Mouse (Mus musculus) retina, adult 2 months (tissue): Measurements from ENCODE around the gene Pacs2.
A peak's percentile ranks its signal among the peaks of the same experiment; 100 is the strongest.

Source experiments
- DNase-seq: peaks from one replicate; pipeline ENCODE4 v3.0.0-alpha.2; 2012; ENCODE audit warnings: low read depth, low spot score

The Pacs2 gene

DNA sequence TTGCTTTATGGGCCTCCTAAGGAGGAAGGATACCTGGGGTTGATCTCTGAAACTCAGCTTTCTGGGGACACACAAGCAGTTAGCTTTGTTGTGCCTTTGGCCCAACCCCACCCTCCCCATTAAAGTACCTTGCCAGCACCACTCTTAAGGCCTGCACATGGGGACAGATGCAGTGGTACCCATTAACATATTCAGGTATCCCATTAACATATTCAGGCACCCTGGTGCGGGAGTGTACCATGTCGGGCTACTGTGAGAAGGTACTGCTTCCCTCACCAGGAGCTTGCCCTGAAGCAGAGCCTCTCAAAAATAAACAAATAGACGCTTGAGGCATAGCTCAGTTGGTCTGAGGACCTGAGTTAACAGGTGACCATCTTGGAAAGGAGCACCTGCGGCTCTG, 73.7 kb downstream of the Pacs2 start:
- no peak for DNase-seq

- DNase-seq, result no peak
Observed at GRCm38 (mm10) chr12:113089107-113089506, 74.8 kb downstream of the Pacs2 start.

DNA sequence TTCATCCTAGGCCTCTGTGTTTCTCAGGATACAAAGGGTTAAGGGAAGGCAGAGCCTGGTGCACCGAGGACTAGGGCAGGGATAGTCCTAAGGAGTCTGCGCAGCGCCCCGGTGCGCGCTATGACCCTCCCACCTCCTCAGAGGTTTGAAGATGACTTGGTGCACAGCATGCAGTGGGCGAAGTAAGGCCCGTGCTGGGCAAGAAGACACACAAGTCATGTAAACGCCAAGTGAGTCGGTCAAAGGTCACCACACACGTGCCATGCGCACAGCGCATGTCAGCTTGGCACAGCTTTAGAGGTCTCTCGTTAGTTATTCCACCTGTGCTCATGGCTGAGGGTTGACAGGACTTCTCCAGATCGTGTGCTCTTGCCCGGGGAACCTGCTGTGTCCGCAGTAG, 75.7 kb downstream of the Pacs2 start:
- DNase-seq, result no peak

DNA sequence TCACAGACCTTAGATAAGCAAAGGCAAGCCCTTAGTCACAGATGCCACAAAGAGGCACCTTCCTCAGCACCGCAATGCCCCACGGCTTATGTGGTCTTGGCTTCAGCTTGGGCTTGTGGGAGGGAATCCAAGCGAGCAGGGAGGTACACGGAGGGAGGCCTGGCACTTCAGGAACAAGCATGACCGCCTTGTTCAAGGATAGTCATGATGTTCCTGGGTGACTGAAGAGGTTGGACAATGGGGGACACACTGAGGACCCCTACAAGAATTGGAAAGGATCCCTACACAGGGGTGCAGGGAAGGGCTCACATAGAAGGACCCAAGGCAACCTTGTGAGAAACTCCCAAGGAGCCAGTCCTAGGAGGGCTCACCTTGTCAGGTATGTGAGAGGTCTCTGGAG, 82.7 kb downstream of the Pacs2 start:
- no peak for DNase-seq

GRCm38 (mm10) chr12:113097749-113098281, 83.5 kb downstream of the Pacs2 start, which contains the start of gene Mta1:
Gene Mta1 (plus strand): TSS chr12:113098278.
- no peak for DNase-seq

- DNase-seq, result no peak
Observed at GRCm38 (mm10) chr12:113098530-113099151, 84.3 kb downstream of the Pacs2 start.

DNA sequence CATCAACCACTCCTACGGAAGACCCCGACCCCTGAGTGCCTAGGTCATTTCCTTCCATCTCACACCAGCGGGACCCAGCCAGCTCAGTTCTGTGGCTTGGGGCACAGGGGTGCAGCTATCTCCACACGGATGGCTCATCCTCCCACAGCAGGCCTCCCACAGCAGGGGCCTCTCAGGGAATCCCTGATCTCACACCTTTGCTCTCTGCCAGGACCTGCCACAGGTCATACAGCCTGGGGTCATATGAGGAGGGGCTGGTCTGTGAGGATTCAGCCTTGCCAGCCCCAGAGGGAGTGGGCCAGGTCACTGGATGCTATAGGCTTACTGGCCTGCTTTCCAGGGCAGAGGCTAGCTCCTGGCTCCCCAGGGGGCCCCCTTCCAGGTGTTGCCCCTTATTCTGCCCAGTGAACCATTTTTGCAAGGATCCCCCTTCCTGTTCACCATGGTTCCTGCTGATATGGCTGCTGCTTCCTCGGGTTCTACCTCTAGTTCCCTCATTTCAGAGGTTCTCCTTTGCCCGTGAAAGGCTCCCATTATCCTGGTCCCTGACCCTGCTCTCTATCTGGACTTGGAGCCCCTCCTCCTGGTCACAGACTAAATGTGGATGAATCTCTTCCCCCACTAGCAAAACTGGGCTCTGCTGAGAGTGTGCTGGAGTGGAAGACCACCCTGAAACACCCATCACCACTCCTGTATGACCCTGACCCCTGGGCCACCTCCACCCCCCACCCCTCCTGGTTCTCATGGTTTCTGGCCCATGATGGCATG, 85.3 kb downstream of the Pacs2 start:
- DNase-seq, result no peak

DNA sequence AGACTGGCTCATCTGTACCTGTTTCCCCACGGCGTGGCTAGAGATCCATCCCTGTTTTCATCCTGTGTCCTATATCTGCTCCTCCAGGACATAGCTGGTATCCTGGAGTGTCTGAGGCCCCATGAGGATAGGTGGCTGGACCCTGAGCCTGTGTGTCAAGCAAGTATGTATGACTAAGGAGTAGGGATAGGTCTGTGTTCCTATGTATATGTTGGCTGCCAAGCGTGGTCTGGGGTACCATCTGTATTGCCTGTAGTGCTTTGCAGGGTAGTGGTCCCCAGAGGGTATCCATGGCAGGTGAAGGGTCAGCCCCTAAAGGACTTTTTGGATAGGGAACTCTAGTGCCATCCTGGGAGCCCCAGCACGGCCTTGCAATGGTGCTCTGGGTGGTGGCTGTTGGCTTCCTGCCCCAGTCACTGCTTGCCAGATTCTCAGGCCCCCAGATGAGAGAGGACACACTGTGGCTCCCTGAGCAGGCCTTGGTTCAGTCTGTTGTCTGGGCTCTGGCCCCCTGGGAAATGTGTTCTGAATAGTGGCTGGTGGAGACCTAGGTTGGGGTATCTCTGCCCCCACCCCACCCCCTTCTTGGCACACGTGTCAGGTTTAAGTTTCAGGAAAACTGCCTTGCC, 86.3 kb downstream of the Pacs2 start:
- DNase-seq, result no peak

GRCm38 (mm10) chr12:113101251-113101960, 87.1 kb downstream of the Pacs2 start:
- no peak for DNase-seq

GRCm38 (mm10) chr12:113102461-113102860, 88.2 kb downstream of the Pacs2 start:
- DNase-seq, result no peak

- no peak for DNase-seq
Observed at GRCm38 (mm10) chr12:113103846-113104451, 89.6 kb downstream of the Pacs2 start.

GRCm38 (mm10) chr12:113106386-113106785, 92.1 kb downstream of the Pacs2 start:
- DNase-seq, result no peak

DNA sequence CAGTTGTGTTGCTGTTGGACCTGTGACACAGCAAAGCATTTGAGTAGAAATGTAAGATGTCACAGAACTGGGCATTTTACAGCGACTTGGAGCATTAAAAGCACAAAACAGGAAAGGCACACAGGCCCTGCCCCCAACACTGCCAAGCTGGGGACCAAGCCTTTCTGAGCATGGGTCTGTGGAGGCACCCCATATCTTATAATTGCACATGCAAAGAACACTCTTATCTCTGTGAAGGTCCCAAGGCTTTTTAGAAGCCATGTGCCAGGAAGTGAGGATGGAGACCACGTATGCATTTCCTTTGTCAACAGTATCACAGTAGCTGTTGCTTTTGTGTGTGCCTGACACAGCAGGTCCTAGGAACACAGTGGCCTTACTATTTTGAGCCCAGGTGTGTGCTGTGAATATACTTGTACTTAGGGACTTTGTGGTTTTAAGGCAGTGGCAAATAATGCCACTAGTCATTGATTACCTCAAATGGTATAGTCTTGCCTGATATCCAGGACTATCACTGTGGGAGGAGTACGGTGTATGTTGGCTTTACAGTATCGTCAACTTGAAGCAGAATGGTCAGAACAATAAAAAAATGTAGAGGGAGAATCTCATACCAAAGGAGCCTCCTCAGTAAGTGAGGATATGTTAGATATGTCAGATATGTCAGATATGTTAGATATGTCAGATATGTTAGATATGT, 93.3 kb downstream of the Pacs2 start:
- no peak for DNase-seq

DNA sequence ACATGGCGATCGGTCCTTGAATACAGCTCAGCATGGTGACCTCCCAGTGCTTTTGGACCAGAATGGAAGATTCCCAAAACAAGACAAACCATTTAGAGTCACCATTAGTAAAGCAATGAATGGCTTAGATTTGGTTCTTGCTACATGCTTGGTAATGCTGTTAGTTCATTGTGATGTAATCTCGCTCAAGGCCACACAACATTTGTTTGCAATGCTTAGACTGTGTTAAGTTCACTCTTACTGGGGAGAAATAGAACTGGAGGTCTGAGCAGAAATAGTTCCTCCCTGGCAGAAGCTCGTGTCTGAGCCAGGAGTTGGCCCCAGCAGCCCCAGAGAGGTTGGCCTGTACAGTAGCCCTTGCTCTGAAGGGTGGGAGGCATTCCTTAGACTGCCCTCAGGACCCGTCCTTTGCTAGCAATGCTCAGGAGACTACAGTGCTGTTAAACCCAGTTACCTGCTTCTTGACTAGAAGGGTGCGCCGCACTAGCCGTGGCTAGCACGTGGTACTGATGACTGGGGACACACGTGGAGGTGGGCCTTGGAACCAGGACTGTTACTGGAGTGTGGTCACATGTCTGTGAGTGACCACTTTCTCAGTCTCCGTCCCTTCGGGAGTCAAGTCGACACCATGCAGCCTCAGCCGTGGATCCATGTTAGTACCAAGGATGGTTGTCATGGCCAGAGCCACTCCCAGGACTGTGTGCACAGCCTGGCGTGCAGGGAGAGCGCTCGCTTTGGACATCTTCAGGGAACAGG, 94.4 kb downstream of the Pacs2 start:
- no peak for DNase-seq

DNA sequence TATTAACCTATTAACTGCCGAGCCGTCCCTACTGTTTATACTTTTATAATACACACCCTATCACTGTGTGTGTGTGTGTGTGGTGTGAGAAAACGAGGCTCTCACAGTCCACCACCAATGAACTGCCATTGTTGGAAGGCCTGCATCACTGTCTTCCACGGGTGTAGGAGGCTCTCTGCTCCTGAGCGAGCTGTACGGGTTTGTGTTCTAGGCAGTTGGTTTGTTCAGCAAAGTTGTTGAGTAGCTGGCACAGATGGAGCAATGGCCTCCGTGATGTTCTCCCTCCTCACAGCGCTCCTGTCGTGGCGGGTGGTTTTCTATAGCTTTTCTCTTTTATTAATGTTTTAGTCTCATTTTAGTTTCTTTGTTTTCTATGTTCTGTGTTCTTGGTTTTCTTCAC, 95.5 kb downstream of the Pacs2 start:
- DNase-seq, result no peak

- no peak for DNase-seq
Observed at GRCm38 (mm10) chr12:113114141-113114540, 99.8 kb downstream of the Pacs2 start.

- DNase-seq, result no peak
Observed at GRCm38 (mm10) chr12:113114856-113115538, 100.7 kb downstream of the Pacs2 start.

- peak; percentile 56 for DNase-seq
Observed at GRCm38 (mm10) chr12:113119516-113120410, 105.5 kb downstream of the Pacs2 start.
